Mouse (Mus musculus): Measurements from ENCODE around the gene Sned1. TPM values are rescaled to one million over a fixed set of nuclear protein-coding genes. Genes with fewer than 3 reads are reported as not detected.
A peak's percentile ranks its signal among the peaks of the same experiment; 100 is the strongest.
"Not testable (repeated sequence)": the region's sequence is repeated elsewhere in the genome, so short reads cannot be mapped to it uniquely, and the experiment has no call there.

Sned1 gene
- polyA plus RNA-seq, 1 experiment from 2014 or later: 7.5 TPM

DNA sequence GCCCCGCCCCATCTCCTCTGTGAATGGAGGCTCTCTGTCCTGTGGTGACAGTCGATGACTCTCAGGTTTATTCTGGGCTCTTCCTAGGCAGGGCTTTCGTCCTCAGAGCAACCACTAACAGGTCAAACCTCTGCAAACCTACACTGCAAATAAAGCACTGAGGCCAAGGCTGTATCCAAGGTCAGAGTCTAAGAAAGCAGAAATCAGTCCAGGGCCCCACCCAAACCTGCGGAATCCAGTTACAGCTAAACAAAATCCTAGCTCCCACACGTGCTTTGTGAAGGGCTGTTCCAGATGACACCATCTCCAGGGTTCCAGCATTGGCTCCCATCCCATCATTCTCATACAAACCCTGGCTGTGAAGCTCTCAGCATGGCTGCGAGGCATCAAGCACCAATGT, 39.9 kb downstream of the Sned1 start:
- no peaks in the 10 kb centered on the region for H3K27me3 ChIP-seq (replicated peaks)
- no peaks in the 10 kb centered on the region for H3K9me3 ChIP-seq (replicated peaks)
- no peaks in the 10 kb centered on the region for H3K36me3 ChIP-seq
- H3K4me3 ChIP-seq (replicated peaks): no peak overlapping the region
- 80% methylated on average over 6 of the region's 6 CpGs for WGBS
- H3K4me2 ChIP-seq: no peak overlapping the region
- no peak for ATAC-seq (ENCODE audit: low FRiP score)
- 0 out of 2 replicates have a peak, but pooled peaks cover 4% of the 10 kb centered on the region for H3K4me1 ChIP-seq
- H3K9ac ChIP-seq (replicated peaks): no peak overlapping the region
- H3K27ac ChIP-seq (replicated peaks): no peak overlapping the region

- Histone ChIP-seq H3K4me2 (no peak overlapping the region), H3K4me1 (0 out of 2 replicates have a peak, but pooled peaks cover 4% of the 10 kb centered on the region), H3K9me3 (replicated peaks) (no peaks in the 10 kb centered on the region), H3K36me3 (no peaks in the 10 kb centered on the region), H3K27me3 (replicated peaks) (no peaks in the 10 kb centered on the region), H3K27ac (replicated peaks) (no peak overlapping the region), H3K4me3 (replicated peaks) (no peak overlapping the region), H3K9ac (replicated peaks) (no peak overlapping the region)
- ATAC-seq (ENCODE audit: low FRiP score): no peak
- 85% methylated on average over 7 of the region's 7 CpGs for WGBS
These were observed 41.4 kb downstream of the Sned1 start for GRCm38 (mm10) chr1:93277041-93277440.

- no peaks in the 10 kb centered on the region for H3K36me3 ChIP-seq
- no peaks in the 10 kb centered on the region for H3K9me3 ChIP-seq (replicated peaks)
- H3K4me1 ChIP-seq: no peaks in the 10 kb centered on the region
- H3K4me2 ChIP-seq: no peak overlapping the region
- no peaks in the 10 kb centered on the region for H3K27me3 ChIP-seq (replicated peaks)
- H3K4me3 ChIP-seq (replicated peaks): no peak overlapping the region
- WGBS: 77% methylated on average over 3 of the region's 3 CpGs
- H3K9ac ChIP-seq (replicated peaks): no peak overlapping the region
- no peak for ATAC-seq (ENCODE audit: low FRiP score)
- no peak overlapping the region for H3K27ac ChIP-seq (replicated peaks)
These were observed 54.1 kb downstream of the Sned1 start for GRCm38 (mm10) chr1:93289678-93290214.

DNA sequence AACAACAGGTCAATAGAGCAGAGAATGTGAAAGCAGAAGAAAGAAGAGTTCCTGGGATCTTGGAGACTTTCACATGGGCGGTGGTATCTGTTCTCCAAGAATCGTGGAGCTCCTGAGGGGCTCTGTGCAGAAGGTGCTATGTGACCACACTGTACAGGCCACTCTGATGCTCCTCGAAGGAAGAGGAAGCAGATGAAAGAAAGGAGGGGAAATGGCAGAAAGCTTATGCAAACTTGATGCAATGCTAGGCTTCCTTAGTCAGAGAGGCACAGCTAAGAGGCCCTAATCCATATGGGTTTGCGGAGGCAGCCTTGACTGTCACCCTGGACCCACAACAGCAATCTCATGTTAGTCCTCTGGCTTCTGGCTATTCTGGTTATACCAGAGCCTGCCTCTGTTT, 55.3 kb downstream of the Sned1 start:
- H3K27ac ChIP-seq (replicated peaks): no peak overlapping the region
- ATAC-seq (ENCODE audit: low FRiP score): no peak
- H3K9me3 ChIP-seq (replicated peaks): no peaks in the 10 kb centered on the region
- no peak overlapping the region for H3K9ac ChIP-seq (replicated peaks)
- H3K4me3 ChIP-seq (replicated peaks): no peak overlapping the region
- H3K4me2 ChIP-seq: no peak overlapping the region
- H3K27me3 ChIP-seq (replicated peaks): no peaks in the 10 kb centered on the region
- peaks cover 6% of the 10 kb centered on the region; the same call in 1 of the 2 replicates for H3K36me3 ChIP-seq
- no peaks in the 10 kb centered on the region for H3K4me1 ChIP-seq
- WGBS: 88% methylated on average over 4 of the region's 4 CpGs

GRCm38 (mm10) chr1:93291591-93291990, 56.0 kb downstream of the Sned1 start:
- H3K4me2 ChIP-seq: no peak overlapping the region
- H3K27ac ChIP-seq (replicated peaks): no peak overlapping the region
- H3K27me3 ChIP-seq (replicated peaks): no peaks in the 10 kb centered on the region
- no peak overlapping the region for H3K4me3 ChIP-seq (replicated peaks)
- peaks cover 12% of the 10 kb centered on the region for H3K36me3 ChIP-seq
- no peaks in the 10 kb centered on the region for H3K4me1 ChIP-seq
- H3K9me3 ChIP-seq (replicated peaks): no peaks in the 10 kb centered on the region
- no peak for ATAC-seq (ENCODE audit: low FRiP score)
- no peak overlapping the region for H3K9ac ChIP-seq (replicated peaks)
- WGBS: 94% methylated on average over 1 of the region's 1 CpGs

DNA sequence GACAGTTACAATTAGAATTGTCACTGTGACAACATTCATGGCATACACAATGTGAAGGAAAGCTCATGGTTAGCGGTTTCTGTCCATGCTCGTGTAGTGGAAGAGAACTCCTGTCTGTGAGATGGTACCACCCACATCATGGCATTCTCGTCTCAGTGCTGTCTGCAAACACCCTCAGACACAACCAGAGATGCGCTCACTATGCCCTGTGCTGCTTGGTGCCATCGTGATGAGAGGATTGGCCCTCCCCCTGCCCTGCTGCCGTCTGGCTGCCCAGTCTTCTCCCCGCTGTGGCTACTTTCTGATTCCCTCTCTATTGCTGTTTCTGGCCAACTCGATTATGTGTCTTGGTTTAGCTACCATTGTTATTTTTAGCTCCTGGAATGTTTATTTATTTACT, 56.4 kb downstream of the Sned1 start:
- Histone ChIP-seq H3K9me3 (replicated peaks) (no peaks in the 10 kb centered on the region), H3K27ac (replicated peaks) (no peak overlapping the region), H3K4me1 (no peaks in the 10 kb centered on the region), H3K36me3 (peaks cover 16% of the 10 kb centered on the region), H3K4me2 (no peak overlapping the region), H3K27me3 (replicated peaks) (no peaks in the 10 kb centered on the region), H3K9ac (replicated peaks) (no peak overlapping the region), H3K4me3 (replicated peaks) (no peak overlapping the region)
- WGBS: 85% methylated on average over 8 of the region's 8 CpGs
- ATAC-seq (ENCODE audit: low FRiP score): no peak

- H3K4me1 ChIP-seq; H3K9ac ChIP-seq (replicated peaks); H3K4me2 ChIP-seq; H3K9me3 ChIP-seq (replicated peaks); H3K27ac ChIP-seq (replicated peaks); ATAC-seq (ENCODE audit: low FRiP score); H3K27me3 ChIP-seq (replicated peaks); H3K4me3 ChIP-seq (replicated peaks): not testable (repeated sequence)
- peaks cover 37% of the 10 kb centered on the region for H3K36me3 ChIP-seq
- 89% methylated on average over 3 of the region's 3 CpGs for WGBS
These were observed 58.9 kb downstream of the Sned1 start for GRCm38 (mm10) chr1:93294491-93294890.

DNA sequence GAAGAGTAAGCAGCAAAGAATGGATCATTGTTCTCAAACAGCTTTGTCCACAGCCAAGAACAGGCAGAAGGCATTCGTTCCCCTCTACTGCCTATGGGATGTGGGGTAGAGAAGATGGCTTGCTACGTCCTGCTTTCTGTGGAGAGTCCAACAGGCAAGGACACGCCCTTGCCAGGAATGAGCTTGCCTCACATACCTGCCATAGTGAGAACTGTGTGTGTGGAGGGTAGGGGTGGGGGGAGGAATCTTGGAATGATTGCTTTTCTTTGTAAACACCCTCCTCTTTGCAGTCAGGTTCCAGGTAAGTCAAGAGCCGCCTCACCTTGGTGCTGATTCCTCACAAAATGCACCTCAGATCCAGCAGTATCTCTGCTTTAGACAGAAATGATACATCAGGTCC, 64.2 kb downstream of the Sned1 start:
- no peak overlapping the region for H3K27ac ChIP-seq (replicated peaks)
- H3K4me1 ChIP-seq: peaks cover 19% of the 10 kb centered on the region
- H3K9me3 ChIP-seq (replicated peaks): no peaks in the 10 kb centered on the region
- ATAC-seq (ENCODE audit: low FRiP score): no peak
- peaks cover 87% of the 10 kb centered on the region for H3K36me3 ChIP-seq
- H3K4me2 ChIP-seq: no peak overlapping the region
- H3K27me3 ChIP-seq (replicated peaks): no peaks in the 10 kb centered on the region
- no peak overlapping the region for H3K4me3 ChIP-seq (replicated peaks)
- H3K9ac ChIP-seq (replicated peaks): no peak overlapping the region
- WGBS: 91% methylated on average over 4 of the region's 4 CpGs

DNA sequence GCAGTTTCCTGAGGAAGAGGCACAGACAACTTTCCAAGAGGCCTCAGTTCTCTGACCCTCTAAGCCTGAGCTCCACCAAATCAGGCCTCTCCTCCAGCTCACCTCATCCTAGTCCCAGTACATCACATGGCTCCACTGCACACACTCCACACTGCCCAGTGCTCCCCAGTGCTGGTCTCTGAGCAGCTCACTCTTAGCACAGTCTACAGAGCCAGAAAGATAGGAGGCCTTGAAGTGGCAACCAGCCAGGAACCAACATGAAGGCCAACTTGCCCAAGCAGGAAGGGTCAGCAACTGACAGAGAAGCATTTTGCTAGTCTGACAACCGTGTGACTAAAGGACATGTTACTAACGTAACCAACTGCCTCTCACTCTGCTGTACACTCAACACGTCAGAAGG, 64.9 kb downstream of the Sned1 start:
- no peaks in the 10 kb centered on the region for H3K27me3 ChIP-seq (replicated peaks)
- 87% methylated on average over 3 of the region's 3 CpGs for WGBS
- peaks cover 24% of the 10 kb centered on the region for H3K4me1 ChIP-seq
- no peak overlapping the region for H3K27ac ChIP-seq (replicated peaks)
- no peak overlapping the region for H3K9ac ChIP-seq (replicated peaks)
- no peaks in the 10 kb centered on the region for H3K9me3 ChIP-seq (replicated peaks)
- ATAC-seq (ENCODE audit: low FRiP score): no peak
- no peak overlapping the region for H3K4me3 ChIP-seq (replicated peaks)
- H3K4me2 ChIP-seq: no peak overlapping the region
- H3K36me3 ChIP-seq: peaks cover 86% of the 10 kb centered on the region

GRCm38 (mm10) chr1:93305581-93306337, 70.1 kb downstream of the Sned1 start, which contains the start of gene Mterf4:
Gene Mterf4 (minus strand): TSS chr1:93305915.
- H3K4me1 ChIP-seq: peaks cover 30% of the 10 kb centered on the region
- WGBS: 8% methylated on average over 36 of the region's 36 CpGs
- ATAC-seq (ENCODE audit: low FRiP score): peak; percentile 95
- peak within 1 kb of the TSS; percentile 63; the same call in 1 of the 2 replicates for H3K27ac ChIP-seq (replicated peaks)
- no peaks in the 10 kb centered on the region for H3K27me3 ChIP-seq (replicated peaks)
- H3K9ac ChIP-seq (replicated peaks): peak within 1 kb of the TSS; percentile 82
- peak within 1 kb of the TSS; percentile 83 for H3K4me2 ChIP-seq
- H3K4me3 ChIP-seq (replicated peaks): peak within 1 kb of the TSS; percentile 96
- H3K9me3 ChIP-seq (replicated peaks): no peaks in the 10 kb centered on the region
- H3K36me3 ChIP-seq: peaks cover 47% of the 10 kb centered on the region

- Histone ChIP-seq H3K36me3 (peaks cover 44% of the 10 kb centered on the region), H3K9ac (replicated peaks) (no peak overlapping the region), H3K4me3 (replicated peaks) (no peak overlapping the region), H3K4me2 (no peak overlapping the region), H3K4me1 (no peaks in the 10 kb centered on the region), H3K9me3 (replicated peaks) (no peaks in the 10 kb centered on the region), H3K27ac (replicated peaks) (no peak overlapping the region), H3K27me3 (replicated peaks) (no peaks in the 10 kb centered on the region)
- WGBS: 97% methylated on average over 6 of the region's 6 CpGs
- ATAC-seq (ENCODE audit: low FRiP score): no peak
These were observed 88.3 kb downstream of the Sned1 start for GRCm38 (mm10) chr1:93323973-93324372.

- peaks cover 27% of the 10 kb centered on the region for H3K36me3 ChIP-seq
- no peak overlapping the region for H3K9ac ChIP-seq (replicated peaks)
- H3K27ac ChIP-seq (replicated peaks): no peak overlapping the region
- H3K9me3 ChIP-seq (replicated peaks): no peaks in the 10 kb centered on the region
- ATAC-seq (ENCODE audit: low FRiP score): no peak
- H3K4me2 ChIP-seq: no peak overlapping the region
- H3K4me3 ChIP-seq (replicated peaks): no peak overlapping the region
- WGBS: 96% methylated on average over 3 of the region's 3 CpGs
- H3K4me1 ChIP-seq: no peaks in the 10 kb centered on the region
- no peaks in the 10 kb centered on the region for H3K27me3 ChIP-seq (replicated peaks)
These were observed 90.8 kb downstream of the Sned1 start for GRCm38 (mm10) chr1:93326446-93326845.
